Mouse (Mus musculus) small intestine, adult 2 months (tissue): ENCODE measurements around the gene Eif3l.

Experiments
- CTCF ChIP-seq: fragments of 200-500 bp; IDR thresholded peaks from 2 replicates; pipeline ENCODE4 v1.5.1; 2012; ENCODE audit warnings: low read depth, mild to moderate bottlenecking, control low read depth, inconsistent platforms, low read length, moderate library complexity, mixed read lengths; ENCODE audit not compliant: insufficient replicate concordance, insufficient read length; ENCODE audit errors: extremely low read depth
- POLR2A ChIP-seq: fragments of 200-500 bp; IDR thresholded peaks from 2 replicates; pipeline ENCODE4 v1.6.1; 2012; ENCODE audit warnings: low read depth, mild to moderate bottlenecking, control low read depth, inconsistent platforms, low read length, moderate library complexity

- TF ChIP-seq CTCF (peak; percentile 56; the same call in 1 of the 2 replicates), POLR2A (no peak)
Measured at GRCm38 (mm10) chr15:79139640-79140039, 64.7 kb downstream of the Eif3l start.
